Mouse (Mus musculus): Measurements from ENCODE around the gene Fzd7.
"Not testable (repeated sequence)": the region's sequence is repeated elsewhere in the genome, so short reads cannot be mapped to it uniquely, and the experiment has no call there.

Fzd7 gene

DNA sequence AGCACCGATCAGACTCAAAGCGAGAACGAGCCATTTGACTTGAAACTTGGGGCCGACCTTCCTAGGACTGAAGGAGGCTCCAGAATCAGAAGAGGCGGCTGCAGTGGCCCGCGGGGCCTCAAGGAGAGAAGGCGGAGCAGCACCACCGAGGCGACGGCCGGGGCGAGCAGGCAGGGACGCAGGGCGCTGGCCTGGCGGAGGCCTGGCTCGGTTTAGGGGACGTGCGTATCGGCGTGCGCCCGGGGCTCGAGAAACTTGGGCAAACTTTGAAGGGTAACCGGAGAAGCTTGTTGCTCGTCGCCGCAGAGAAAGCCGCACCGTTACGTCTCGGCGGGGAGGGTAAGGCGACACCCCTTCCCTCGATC, at the start of gene Fzd7:
TSS of gene Fzd7 (plus strand) at position 94 of the 365 bp plus-strand sequence.
- in situ Hi-C loops (cut with MboI; ENCODE audit: unreplicated experiment in 2 of 2) = loop anchor here in 1 of 2 experiments (25.0 kb wide), 1 partner anchor 720 kb away; no protein-coding TSS in a partner anchor

DNA sequence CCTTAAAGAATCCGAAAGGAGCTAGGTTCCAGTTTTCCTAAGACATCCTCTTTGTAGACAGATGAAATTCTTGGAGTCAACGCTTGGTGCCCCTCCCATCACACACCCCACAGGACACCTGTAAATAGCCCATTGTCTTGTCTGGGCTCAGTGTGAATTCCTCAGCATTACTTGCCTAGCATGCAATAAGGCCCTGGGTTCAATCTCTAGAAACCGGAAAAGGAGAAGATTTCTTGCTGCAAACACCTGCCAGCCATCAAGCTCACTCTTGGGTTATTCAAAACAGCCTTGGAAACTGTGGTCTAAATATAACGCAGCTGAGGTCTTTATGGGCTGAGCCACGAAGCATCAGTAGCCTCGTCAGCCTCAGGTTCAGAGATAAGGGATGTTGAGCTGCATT, 48.9 kb upstream of the Fzd7 start:
- in situ Hi-C loops (cut with MboI; ENCODE audit: unreplicated experiment in 2 of 2) = no loop called here

DNA sequence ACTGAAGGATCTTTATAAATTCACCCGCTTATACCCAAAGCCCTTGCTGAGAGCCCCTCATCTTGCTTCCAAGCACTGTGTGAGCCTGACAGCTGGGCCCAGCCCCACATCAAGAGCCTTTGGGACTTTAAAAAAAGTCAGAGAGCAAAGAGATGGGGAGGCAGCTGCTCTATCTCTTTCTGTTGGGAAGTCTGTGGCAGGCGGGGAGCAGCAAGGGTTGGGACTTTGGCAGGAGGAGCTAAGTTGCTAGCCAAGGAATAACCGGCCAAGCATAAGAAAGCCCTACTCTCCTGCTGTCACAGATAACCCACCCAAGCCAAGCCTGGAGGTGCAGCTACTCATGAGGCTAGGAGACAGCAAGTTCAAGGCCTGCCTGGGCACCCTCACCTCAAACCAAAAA, 48.2 kb upstream of the Fzd7 start:
- in situ Hi-C loops (cut with MboI; ENCODE audit: unreplicated experiment in 2 of 2) = no loop called here

DNA sequence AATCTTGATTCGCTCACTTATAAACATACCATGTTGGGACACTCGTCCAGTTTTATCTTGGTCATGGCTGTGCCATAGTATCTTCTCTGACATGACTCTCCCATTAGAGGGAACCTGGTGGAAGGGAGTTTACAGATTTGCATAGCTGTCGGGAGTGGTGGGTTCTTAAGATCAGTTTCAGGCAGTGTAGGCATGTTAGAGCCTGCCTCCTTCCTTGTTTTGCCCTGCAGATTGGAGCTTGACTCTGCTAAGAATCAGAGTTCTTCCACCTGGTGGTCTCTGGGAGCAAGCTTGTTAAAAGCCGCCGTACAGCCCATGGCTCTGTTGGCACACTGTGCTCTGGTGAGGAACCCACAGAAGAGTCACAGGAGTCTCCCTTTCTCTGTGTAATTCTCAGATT, 47.0 kb upstream of the Fzd7 start:
- in situ Hi-C loops (cut with MboI; ENCODE audit: unreplicated experiment in 2 of 2) = no loop called here

DNA sequence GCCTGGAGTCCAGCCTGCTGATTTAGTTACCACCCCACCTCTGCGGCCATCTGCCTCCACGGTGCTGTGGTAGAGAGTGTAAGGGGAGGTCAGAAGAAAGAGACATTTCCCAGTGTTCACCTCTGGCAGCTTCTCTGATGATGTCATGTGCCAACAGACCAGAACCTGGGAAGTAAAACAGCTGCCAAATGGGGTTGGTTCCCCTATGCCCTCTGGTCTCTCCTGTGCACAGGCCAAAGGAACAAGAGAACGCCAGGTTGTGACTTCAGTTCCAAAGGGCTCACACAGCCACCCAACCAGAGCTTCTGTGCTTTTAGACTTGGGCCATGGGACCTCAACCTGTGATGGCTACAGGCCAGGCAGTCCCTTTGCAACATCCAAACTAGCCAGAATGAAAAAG, 45.9 kb upstream of the Fzd7 start:
- in situ Hi-C loops (cut with MboI; ENCODE audit: unreplicated experiment in 2 of 2) = no loop called here

DNA sequence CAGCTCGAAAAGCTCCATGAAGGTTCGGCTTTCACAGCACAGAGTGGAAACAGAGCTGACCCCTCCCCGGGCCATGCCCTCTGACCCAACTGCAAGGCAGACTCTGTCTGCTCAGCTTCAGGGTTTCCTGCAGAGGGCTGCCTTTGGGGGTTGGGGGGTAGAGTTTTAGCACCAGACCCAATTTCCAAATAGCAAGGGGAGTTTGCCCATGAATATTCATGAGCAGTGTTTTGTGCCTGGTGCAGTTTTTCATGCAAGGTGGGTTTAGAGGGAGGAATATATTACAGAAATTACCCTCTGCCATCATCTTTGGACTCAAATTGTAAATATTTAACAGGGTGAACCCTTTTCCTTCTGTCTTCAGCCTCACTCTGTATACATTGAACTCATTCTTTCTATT, 44.3 kb upstream of the Fzd7 start:
- in situ Hi-C loops (cut with MboI; ENCODE audit: unreplicated experiment in 2 of 2) = no loop called here

DNA sequence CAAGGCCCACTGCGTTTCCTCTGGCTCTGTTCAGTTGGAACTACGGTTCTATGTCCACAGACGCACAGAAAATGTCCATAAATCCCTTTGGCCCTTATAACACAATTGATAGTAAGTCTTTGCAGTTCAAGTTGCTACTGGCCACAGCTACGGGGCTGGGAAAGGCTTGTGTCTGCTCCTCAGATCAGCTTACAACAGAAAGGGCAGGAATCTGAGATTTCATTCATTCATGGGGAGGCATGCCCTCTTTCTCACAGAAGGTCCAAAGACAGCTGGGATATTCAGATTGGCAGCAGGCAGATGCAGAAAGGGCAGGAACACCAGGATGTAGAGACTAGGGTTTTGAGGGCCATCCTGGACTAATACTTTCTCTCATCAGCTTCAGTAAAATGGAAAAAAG, 43.9 kb upstream of the Fzd7 start:
- in situ Hi-C loops (cut with MboI; ENCODE audit: unreplicated experiment in 2 of 2) = no loop called here

DNA sequence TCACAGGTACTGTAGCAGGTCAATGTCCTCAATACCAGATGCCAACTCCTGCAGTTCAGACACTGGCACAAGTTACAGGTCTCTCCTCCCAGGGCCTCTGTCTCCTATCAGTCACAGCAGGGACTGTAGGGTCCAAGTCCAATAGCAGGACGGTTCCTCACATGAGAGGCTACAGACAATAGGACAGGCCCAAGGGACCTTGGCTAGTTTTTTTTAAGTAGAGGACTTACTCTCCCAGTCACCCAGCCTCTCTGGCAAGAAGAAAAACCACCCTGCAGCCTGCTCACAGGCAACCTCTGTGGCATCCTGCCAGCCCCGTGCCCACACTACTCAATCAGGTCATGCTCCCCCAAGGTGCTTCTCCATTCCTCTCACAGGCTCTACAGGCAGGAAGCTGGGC, 43.0 kb upstream of the Fzd7 start:
- in situ Hi-C loops (cut with MboI; ENCODE audit: unreplicated experiment in 2 of 2) = no loop called here

DNA sequence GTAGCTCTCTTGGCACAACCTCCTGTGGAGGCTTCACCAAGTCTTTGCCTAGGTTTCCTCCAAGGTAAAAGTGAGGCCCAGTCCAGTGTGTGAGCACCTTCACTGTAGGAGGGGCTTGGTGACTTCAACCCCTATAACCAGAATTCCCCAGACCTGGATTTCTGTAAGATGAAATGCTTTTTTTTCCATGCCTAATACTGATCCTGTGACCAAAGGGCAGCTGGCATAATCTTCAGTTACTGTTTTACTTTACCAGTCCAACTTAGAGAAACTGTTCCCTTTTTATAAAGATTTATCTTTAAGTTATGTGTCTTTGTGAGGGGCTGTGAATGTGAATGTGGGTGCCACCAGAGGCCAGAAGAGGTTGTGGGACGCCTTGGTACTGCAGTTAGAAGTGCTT, 42.3 kb upstream of the Fzd7 start:
- in situ Hi-C loops (cut with MboI; ENCODE audit: unreplicated experiment in 2 of 2) = no loop called here

DNA sequence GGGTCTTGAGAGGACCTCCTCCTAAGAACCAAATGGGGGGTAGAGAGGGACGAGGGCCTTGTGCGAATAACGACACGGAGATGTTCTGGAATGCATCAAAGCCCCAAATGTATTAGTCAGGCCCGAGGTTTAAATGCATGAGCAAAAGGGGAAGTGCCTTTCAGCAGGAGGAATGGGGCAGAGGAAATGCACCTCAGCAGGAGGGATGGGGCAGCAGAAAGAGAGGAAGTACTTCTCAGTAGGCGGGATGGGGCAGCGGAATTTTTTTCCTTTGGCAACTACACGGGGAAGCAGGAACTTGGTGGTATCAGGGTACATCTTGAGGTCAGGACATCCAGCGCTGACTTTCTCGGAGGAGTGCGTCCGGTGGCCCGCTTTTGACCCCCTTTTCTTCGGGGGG, 39.5 kb upstream of the Fzd7 start:
- in situ Hi-C loops (cut with MboI; ENCODE audit: unreplicated experiment in 2 of 2) = not testable (repeated sequence)

DNA sequence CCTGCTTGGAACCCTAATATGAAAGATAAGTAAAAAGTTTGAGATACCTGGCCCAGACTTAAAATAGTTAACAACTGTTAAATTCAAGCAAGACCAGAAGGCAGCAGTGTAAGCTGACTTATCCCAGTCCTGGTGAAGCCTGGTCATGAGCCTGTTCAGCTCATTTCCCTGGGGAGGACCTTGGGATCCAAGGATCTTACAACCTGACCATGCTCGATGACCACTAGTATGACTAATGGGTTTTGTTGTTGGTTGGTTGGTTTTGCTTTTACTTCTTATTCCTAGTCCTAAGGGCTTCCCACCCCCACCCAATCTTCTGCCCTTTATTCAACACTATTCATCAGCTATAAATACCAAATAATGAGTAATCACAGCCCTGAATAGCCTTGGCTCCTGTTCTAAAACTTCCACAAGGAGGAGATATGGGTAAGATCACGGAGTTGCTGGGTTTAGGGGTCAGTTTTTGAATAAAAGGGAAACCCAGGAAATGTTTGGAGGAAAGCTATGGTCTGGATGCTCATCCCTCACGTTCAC, 38.0 kb upstream of the Fzd7 start:
- in situ Hi-C loops (cut with MboI; ENCODE audit: unreplicated experiment in 2 of 2) = no loop called here

DNA sequence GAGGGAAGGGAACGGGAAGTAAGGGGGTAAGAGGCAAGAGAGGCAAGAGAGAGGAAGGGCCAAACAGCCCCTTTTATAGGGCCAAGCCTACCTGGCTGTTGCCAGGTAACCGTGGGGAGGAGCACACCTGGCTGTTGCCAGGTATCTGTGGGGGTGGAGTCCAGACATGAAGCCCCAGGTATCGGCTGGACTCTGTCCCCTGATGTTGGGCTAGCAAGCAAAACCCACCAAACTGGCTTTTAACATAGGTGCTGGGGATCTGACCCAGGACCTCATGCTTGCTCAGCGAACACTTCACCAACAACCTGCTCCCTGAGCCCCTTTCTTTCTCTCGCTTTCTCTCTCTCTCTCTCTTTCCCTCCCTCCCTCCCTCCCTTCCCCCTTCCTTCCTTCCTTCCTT, 37.0 kb upstream of the Fzd7 start:
- in situ Hi-C loops (cut with MboI; ENCODE audit: unreplicated experiment in 2 of 2) = no loop called here

DNA sequence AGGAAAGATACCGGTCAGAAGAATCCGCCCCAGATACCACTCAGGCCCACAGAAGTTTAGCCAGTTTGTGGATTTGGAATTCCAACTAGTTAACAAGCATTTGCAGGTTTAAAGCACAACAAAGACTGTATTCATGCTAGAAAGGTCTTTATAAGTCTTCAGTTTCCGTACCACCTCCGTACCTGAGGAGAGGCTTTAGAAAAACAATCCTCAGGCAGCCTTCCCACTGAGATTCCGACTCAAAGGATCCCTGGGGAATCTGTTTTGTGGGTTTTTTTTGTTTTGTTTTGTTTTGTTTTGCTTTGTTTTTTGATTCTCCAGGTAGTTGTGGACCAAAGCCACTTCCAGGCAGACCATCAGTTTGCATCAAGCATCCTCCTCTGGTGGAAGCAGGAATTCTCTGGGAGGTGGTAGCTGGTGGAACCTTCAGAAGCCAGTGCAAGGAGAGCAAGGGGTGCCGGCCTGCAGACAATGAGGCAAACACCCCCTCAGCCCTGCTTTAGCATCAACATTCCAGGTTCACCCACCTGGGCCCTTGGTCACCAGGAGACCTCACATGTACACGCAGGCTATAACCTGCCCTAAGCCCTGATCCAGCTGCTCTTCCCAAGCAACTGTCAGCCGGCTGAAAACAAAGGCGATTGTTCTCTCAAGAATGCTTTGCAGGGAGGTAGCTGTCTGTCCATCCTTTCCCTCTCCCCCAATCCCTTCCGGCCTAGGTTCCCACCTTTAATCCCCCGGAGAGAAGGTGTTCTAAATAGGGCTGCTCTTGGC, 33.5 kb upstream of the Fzd7 start:
- in situ Hi-C loops (cut with MboI; ENCODE audit: unreplicated experiment in 2 of 2) = no loop called here

DNA sequence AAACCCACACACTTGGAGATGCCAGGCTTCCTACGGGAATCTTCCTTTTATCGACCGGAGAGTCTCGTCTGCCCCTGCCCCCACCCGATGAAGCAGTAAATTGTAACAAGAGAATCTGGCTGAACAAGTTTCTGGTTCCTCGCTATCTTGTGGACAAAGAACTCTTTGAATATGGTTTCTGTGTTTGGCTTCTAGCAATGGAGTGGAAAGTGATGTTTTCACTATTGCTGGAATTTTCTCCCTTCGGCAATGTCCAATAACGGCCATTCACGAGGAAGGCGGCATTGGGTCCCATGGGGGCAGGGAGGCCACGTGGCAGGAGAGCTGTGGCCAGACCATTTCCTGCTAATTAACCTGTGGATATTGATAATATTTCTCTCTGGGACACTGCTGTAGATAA, 32.8 kb upstream of the Fzd7 start:
- in situ Hi-C loops (cut with MboI; ENCODE audit: unreplicated experiment in 2 of 2) = no loop called here

DNA sequence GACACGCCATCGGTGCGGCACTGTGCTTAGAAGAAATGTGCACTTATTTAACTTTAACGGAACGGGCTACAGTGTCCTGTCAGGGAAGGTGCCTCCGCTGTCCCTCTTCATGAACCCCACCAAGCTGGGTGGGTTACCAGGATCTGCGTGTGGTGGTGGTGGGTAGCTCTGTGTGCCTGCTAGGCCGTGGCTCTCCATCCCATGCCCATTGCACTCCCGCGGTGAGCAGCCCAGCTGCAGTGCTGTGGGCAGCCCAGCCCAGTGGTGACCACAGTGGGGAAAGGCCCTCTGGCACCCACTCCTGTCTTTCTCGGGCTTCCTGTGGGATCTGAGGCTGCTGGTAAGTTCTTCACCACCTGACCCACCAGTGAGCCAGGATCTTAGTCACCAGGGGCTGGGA, 31.3 kb upstream of the Fzd7 start:
- in situ Hi-C loops (cut with MboI; ENCODE audit: unreplicated experiment in 2 of 2) = no loop called here

DNA sequence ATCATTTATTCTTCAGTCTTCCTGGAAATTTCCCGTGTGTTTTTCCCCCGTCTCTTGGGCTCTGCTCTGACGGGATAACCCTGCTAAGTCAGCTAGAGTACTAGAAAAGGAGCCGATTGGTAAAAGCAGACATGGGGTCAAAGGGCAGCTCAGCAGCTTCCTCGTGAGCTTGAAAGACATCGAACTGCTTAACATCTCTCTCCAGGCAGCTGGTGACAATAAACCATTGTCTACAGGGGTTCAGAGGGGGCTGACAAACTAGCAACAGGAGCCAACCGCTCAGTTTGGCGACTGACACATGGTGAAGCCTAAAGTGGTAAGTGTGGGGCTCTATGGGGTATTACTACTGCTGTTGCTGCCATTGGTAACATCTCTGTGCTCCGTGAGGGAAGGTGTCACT, 30.6 kb upstream of the Fzd7 start:
- in situ Hi-C loops (cut with MboI; ENCODE audit: unreplicated experiment in 2 of 2) = no loop called here

DNA sequence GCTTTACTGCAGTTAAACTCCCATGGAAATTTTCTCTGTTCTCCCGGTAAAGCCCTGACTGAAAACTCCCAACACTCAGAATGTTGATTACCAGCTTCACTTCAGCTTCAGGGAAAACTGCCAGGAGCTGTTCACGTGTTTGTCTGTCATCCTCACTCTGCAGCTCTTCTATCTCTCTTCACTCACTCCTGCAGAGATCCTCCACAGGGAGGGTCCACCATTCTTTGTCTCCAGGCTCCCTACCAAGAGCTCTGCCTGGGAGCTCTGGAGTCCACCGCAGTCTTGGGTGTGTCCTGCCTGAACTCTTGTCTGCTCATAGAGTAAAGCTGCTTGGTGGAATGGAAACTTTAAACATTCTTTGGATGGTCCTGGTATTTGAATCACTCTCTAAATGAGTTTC, 25.4 kb upstream of the Fzd7 start:
- in situ Hi-C loops (cut with MboI; ENCODE audit: unreplicated experiment in 2 of 2) = no loop called here

DNA sequence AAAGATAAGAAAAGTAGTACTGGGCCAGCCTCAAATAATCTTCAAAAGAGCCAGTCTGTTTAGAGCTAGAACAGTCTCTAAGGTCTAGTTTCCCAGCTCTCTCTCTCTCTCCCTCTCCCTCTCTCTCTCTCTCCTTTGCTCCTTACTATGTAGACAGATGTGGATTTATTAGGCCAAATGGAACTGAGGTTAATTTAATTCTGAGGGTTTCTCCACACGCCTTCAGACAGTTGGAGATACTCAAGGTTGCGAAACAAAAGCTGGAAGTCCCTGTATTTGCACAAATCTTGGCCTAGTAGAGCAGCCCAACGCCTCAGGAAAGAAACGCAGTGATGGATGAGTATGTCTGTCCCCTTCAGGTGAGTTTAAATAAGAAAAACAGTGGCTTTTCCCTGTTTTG, 24.4 kb upstream of the Fzd7 start:
- in situ Hi-C loops (cut with MboI; ENCODE audit: unreplicated experiment in 2 of 2) = no loop called here

DNA sequence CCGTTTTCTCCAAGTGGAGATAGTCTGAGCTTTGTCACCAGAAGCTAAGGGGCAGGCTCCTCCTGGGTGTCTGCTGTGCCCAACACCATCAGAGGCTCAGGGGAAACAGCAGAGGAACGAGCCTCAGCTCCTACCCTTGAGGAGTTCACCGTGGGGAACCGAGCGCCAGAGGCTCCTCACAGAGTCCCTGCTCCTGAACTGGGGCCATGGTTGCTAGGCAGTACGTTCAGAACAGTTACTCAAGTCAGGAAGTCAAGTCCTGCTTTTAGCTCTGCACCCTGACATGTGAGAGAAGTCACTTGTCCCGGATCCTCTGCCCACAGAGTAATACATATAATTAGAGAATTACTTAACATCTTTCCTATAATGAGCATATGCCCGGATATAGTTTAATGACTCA, 23.3 kb upstream of the Fzd7 start:
- in situ Hi-C loops (cut with MboI; ENCODE audit: unreplicated experiment in 2 of 2) = no loop called here

DNA sequence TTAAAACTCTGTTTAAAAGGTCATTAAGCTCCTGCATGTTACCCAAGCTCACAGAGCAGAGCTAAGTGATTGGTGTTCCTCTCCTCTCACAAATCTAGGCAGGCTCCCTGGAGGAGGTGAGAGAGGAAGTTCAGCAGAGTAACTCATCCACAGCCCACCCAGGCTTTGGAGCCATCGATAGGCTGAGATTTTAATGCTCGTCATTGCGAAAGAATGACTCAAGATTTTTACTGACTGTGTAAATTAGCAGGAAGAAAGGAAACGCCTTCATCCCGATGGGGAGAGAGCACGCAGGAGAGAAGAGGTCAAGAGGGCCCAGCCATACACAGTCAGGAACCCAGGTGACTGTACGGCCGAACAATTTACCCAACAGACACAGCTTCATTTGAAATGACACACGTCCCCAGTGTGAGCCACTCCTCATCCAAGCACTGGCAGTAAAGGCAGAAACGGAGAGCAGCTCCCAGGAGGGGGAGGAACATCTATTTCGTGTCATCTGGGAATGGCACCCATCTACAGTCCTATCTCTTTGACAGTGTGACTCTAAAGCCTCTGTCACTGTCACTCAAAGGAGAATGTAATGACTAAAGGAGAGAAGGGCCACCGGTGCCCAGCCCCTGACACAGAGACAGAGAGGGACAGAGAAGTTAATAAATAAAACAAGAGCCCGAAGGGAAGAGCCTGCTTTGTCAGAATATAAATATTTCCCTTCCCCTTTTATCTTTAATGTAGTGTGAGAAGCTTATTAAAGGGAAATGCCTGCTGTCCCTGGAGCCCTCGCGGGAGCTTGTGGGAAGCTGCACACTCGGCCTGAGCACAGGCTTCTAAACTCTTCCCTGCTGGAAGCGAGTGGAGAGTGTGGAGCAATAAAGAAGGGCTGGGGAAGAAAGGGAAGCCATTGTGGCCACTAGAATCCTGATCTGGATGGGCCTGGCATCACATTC, 17.3 kb upstream of the Fzd7 start:
- in situ Hi-C loops (cut with MboI; ENCODE audit: unreplicated experiment in 2 of 2) = no loop called here

DNA sequence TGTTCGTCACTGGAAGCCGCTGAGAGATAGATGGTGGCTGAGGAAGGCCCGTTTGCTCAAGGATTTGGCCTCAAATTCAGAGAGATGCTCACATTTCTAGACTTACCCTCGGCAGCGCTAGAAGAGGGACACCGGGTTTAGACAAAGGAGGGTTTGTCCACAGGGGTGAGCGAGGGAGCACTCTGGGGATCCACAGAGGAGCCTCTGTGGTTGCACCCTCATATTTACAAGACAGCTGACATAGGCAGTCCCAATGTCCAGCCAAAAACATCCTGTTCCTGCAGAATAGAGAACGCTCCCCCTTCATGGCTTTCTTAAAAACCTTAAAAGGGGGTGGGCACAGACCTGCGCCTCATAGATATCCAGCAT, 16.6 kb upstream of the Fzd7 start:
- in situ Hi-C loops (cut with MboI; ENCODE audit: unreplicated experiment in 2 of 2) = no loop called here

DNA sequence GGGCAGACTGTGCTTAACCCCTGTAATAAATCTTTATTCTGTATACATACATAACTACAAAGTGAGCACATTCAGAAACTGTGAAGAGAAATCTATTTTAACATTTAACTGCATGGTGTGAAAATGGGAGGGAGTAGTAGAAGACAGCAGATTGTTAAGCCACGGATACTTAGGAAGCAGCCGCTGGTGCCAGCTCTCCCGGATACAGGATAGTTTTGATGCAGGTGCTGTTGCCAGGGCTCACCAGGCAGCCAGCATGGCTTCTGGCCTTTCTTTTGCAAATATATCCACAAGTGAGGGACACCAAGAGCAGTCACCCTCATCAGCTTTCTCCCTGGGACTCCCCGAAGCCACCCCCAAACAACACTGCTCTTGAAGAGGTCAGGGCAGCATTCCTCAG, 13.1 kb upstream of the Fzd7 start:
- in situ Hi-C loops (cut with MboI; ENCODE audit: unreplicated experiment in 2 of 2) = no loop called here

Data from v-Abl transformed pro-B cells (cell line).